Mouse (Mus musculus) hindbrain, embryonic 13.5 days (tissue): ENCODE measurements around the gene Tsga10ip. TPM values are rescaled to one million over a fixed set of nuclear protein-coding genes. Genes with fewer than 3 reads are reported as not detected.
"Not testable (repeated sequence)": the region's sequence is repeated elsewhere in the genome, so short reads cannot be mapped to it uniquely, and the experiment has no call there.

ENCODE experiments used
- ATAC-seq: fragments of 200-750 bp; cut with Nextera tagmentation; 2 replicates; pipeline ENCODE4 v1.8.0; 2017; ENCODE audit warnings: moderate TSS enrichment; ENCODE audit not compliant: low FRiP score
- H3K27ac ChIP-seq: fragments of 300-500 bp; sonication (generic); 2 replicates; pipeline ENCODE4 v1.5.1; 2015; ENCODE audit warnings: inconsistent platforms, mild to moderate bottlenecking, moderate library complexity
- H3K27me3 ChIP-seq: fragments of 300-500 bp; sonication (generic); 2 replicates; pipeline ENCODE4 v1.6.1; 2015; ENCODE audit warnings: mild to moderate bottlenecking, inconsistent platforms
- H3K36me3 ChIP-seq: fragments of 300-500 bp; sonication (generic); 2 replicates; pipeline ENCODE4 v1.6.1; 2015; ENCODE audit warnings: mild to moderate bottlenecking, inconsistent platforms
- H3K4me1 ChIP-seq: fragments of 300-500 bp; sonication (generic); replicated peaks from 2 replicates; pipeline ENCODE4 v1.6.1; 2015; ENCODE audit warnings: inconsistent platforms
- H3K4me2 ChIP-seq: fragments of 300-500 bp; sonication (generic); 2 replicates; pipeline ENCODE4 v1.6.1; 2015; ENCODE audit warnings: inconsistent platforms, mild to moderate bottlenecking, moderate library complexity
- H3K4me3 ChIP-seq: fragments of 300-500 bp; sonication (generic); 2 replicates; pipeline ENCODE4 v1.5.1; 2015; ENCODE audit warnings: mild to moderate bottlenecking, inconsistent platforms
- H3K9ac ChIP-seq: fragments of 300-500 bp; sonication (generic); 2 replicates; pipeline ENCODE4 v1.6.1; 2015; ENCODE audit warnings: mild to moderate bottlenecking, inconsistent platforms
- H3K9me3 ChIP-seq: fragments of 300-500 bp; sonication (generic); 2 replicates; pipeline ENCODE4 v1.6.1; 2016; ENCODE audit warnings: inconsistent platforms
- WGBS: fragments of 180-500 bp; shearing (Covaris S2); methylation state at CpG from one replicate; pipeline ENCODE4 v1.1.7; 2015; 5-methylcytosine and 5-hydroxymethylcytosine counted together
- polyA plus RNA-seq: library from polyadenylated mRNA; unstranded; fragments of >200 nt; fragmentation: Nextera tagmentation; extraction: Ambion mirVana; gene quantifications from 2 replicates; pipeline ENCODE4 v1.2.1, GENCODE M21; 2015

The Tsga10ip gene
- polyA plus RNA-seq, 1 experiment from 2014 or later, result 0.18 TPM

- no peaks in the 10 kb centered on the region; the same call in 1 of the 2 replicates for H3K4me1 ChIP-seq
- H3K9me3 ChIP-seq, result no peaks in the 10 kb centered on the region
- no peaks in the 10 kb centered on the region for H3K27me3 ChIP-seq
- H3K4me3 ChIP-seq, result no peak overlapping the region
- no peak overlapping the region for H3K9ac ChIP-seq
- ATAC-seq, result no peak
- H3K4me2 ChIP-seq, result no peak overlapping the region
- 87% methylated on average over 4 of the region's 4 CpGs for WGBS
- H3K36me3 ChIP-seq, result peaks cover 83% of the 10 kb centered on the region
- no peak overlapping the region for H3K27ac ChIP-seq
These were observed 28.1 kb downstream of the Tsga10ip start for GRCm38 (mm10) chr19:5374177-5374576.

- no peaks in the 10 kb centered on the region for H3K9me3 ChIP-seq
- H3K27me3 ChIP-seq, result no peaks in the 10 kb centered on the region
- no peak overlapping the region for H3K4me3 ChIP-seq
- H3K9ac ChIP-seq, result no peak overlapping the region
- peaks cover 79% of the 10 kb centered on the region for H3K36me3 ChIP-seq
- H3K4me2 ChIP-seq, result no peak overlapping the region
- 89% methylated on average over 7 of the region's 7 CpGs for WGBS
- peaks cover 11% of the 10 kb centered on the region for H3K4me1 ChIP-seq
- H3K27ac ChIP-seq, result no peak overlapping the region
- no peak for ATAC-seq
These were observed 29.6 kb downstream of the Tsga10ip start for GRCm38 (mm10) chr19:5372724-5373123.

- ATAC-seq, result no peak
- peaks cover 16% of the 10 kb centered on the region for H3K4me1 ChIP-seq
- WGBS, result 91% methylated on average over 3 of the region's 3 CpGs
- H3K4me2 ChIP-seq, result no peak overlapping the region
- no peaks in the 10 kb centered on the region for H3K9me3 ChIP-seq
- H3K27ac ChIP-seq, result no peak overlapping the region
- H3K4me3 ChIP-seq, result no peak overlapping the region
- peaks cover 63% of the 10 kb centered on the region for H3K36me3 ChIP-seq
- H3K9ac ChIP-seq, result no peak overlapping the region
- H3K27me3 ChIP-seq, result no peaks in the 10 kb centered on the region
These were observed 31.4 kb downstream of the Tsga10ip start for GRCm38 (mm10) chr19:5370932-5371331.

- 12% methylated on average over 11 of the region's 11 CpGs for WGBS
- Histone ChIP-seq H3K9ac (peak overlapping the region; percentile 88), H3K36me3 (peaks cover 64% of the 10 kb centered on the region), H3K27ac (peak overlapping the region; percentile 94), H3K27me3 (no peaks in the 10 kb centered on the region), H3K4me2 (peak overlapping the region; percentile 82), H3K9me3 (no peaks in the 10 kb centered on the region), H3K4me1 (peaks cover 26% of the 10 kb centered on the region), H3K4me3 (peak overlapping the region; percentile 91)
- ATAC-seq, result no peak
These were observed 34.9 kb downstream of the Tsga10ip start for GRCm38 (mm10) chr19:5367455-5367854.

GRCm38 (mm10) chr19:5367053-5367359, 35.3 kb downstream of the Tsga10ip start, which contains the start of gene Banf1:
TSS of gene Banf1 (minus strand) at chr19:5367168.
- peak; percentile 36; the same call in 1 of the 2 replicates for ATAC-seq
- Histone ChIP-seq H3K4me2 (peak within 1 kb of the TSS; percentile 82), H3K36me3 (peaks cover 59% of the 10 kb centered on the region), H3K9ac (peak within 1 kb of the TSS; percentile 88), H3K27ac (peak within 1 kb of the TSS; percentile 94), H3K4me3 (peak within 1 kb of the TSS; percentile 91), H3K27me3 (no peaks in the 10 kb centered on the region), H3K9me3 (no peaks in the 10 kb centered on the region), H3K4me1 (peaks cover 26% of the 10 kb centered on the region)
- under 1% methylated on average over 33 of the region's 33 CpGs for WGBS

- Histone ChIP-seq H3K9ac (peak within 1 kb of the TSS; percentile 88), H3K4me2 (peak within 1 kb of the TSS; percentile 82), H3K9me3 (no peaks in the 10 kb centered on the region), H3K27me3 (no peaks in the 10 kb centered on the region), H3K27ac (peak within 1 kb of the TSS; percentile 94), H3K4me1 (peaks cover 26% of the 10 kb centered on the region), H3K36me3 (peaks cover 53% of the 10 kb centered on the region), H3K4me3 (peak within 1 kb of the TSS; percentile 91)
- under 1% methylated on average over 84 of the region's 92 CpGs for WGBS
- peak; percentile 94 for ATAC-seq
These were observed 35.9 kb downstream of the Tsga10ip start, which contains the start of gene Eif1ad for GRCm38 (mm10) chr19:5366175-5367052. TSS of gene Eif1ad (plus strand) at chr19:5366741.

- Histone ChIP-seq H3K27me3 (no peaks in the 10 kb centered on the region), H3K36me3 (peaks cover 49% of the 10 kb centered on the region), H3K9ac (peak overlapping the region; percentile 88), H3K4me1 (peaks cover 26% of the 10 kb centered on the region), H3K4me2 (peak overlapping the region; percentile 82), H3K4me3 (peak overlapping the region; percentile 91), H3K27ac (peak overlapping the region; percentile 94), H3K9me3 (no peaks in the 10 kb centered on the region)
- ATAC-seq, result no peak
- WGBS, result 24% methylated on average over 11 of the region's 11 CpGs
These were observed 36.6 kb downstream of the Tsga10ip start for GRCm38 (mm10) chr19:5365751-5366150.

GRCm38 (mm10) chr19:5364124-5364523, 38.2 kb downstream of the Tsga10ip start:
- WGBS, result 93% methylated on average over 2 of the region's 2 CpGs

GRCm38 (mm10) chr19:5362186-5362585, 40.1 kb downstream of the Tsga10ip start:
- WGBS, result 80% methylated on average over 2 of the region's 2 CpGs
- Histone ChIP-seq H3K36me3 (peaks cover 23% of the 10 kb centered on the region), H3K9ac (no peak overlapping the region), H3K4me1 (peaks cover 12% of the 10 kb centered on the region), H3K4me3 (no peak overlapping the region), H3K27me3 (no peaks in the 10 kb centered on the region), H3K4me2 (no peak overlapping the region), H3K9me3 (no peaks in the 10 kb centered on the region), H3K27ac (no peak overlapping the region)
- ATAC-seq, result no peak

More at GRCm38 (mm10) chr19:5364124-5364523, 38.2 kb downstream of the Tsga10ip start:
- peaks cover 26% of the 10 kb centered on the region for H3K4me1 ChIP-seq
- no peak for ATAC-seq
- H3K9ac ChIP-seq, result no peak overlapping the region
- no peak overlapping the region for H3K4me2 ChIP-seq
- peaks cover 33% of the 10 kb centered on the region for H3K36me3 ChIP-seq
- H3K4me3 ChIP-seq, result no peak overlapping the region
- no peaks in the 10 kb centered on the region for H3K9me3 ChIP-seq
- H3K27ac ChIP-seq, result no peak overlapping the region
- no peaks in the 10 kb centered on the region for H3K27me3 ChIP-seq

GRCm38 (mm10) chr19:5356080-5356479, 46.2 kb downstream of the Tsga10ip start:
- H3K27me3 ChIP-seq, result no peaks in the 10 kb centered on the region
- WGBS, result no CpG with 5 or more reads among the region's 1 CpGs

GRCm38 (mm10) chr19:5353609-5354008, 48.7 kb downstream of the Tsga10ip start:
- 89% methylated on average over 2 of the region's 2 CpGs for WGBS
- Histone ChIP-seq H3K4me3 (no peak overlapping the region), H3K27me3 (peaks cover 6% of the 10 kb centered on the region; the same call in 1 of the 2 replicates), H3K4me1 (peaks cover 6% of the 10 kb centered on the region), H3K9me3 (no peaks in the 10 kb centered on the region), H3K9ac (no peak overlapping the region), H3K27ac (no peak overlapping the region), H3K36me3 (no peaks in the 10 kb centered on the region), H3K4me2 (no peak overlapping the region)
- no peak for ATAC-seq

More at GRCm38 (mm10) chr19:5356080-5356479, 46.2 kb downstream of the Tsga10ip start:
- Histone ChIP-seq H3K36me3 (no peaks in the 10 kb centered on the region), H3K27ac (no peak overlapping the region), H3K4me2 (no peak overlapping the region), H3K9me3 (no peaks in the 10 kb centered on the region), H3K4me1 (no peaks in the 10 kb centered on the region), H3K9ac (no peak overlapping the region), H3K4me3 (no peak overlapping the region)
- no peak for ATAC-seq

- ATAC-seq, H3K4me1 ChIP-seq, H3K36me3 ChIP-seq, H3K27ac ChIP-seq, H3K27me3 ChIP-seq, H3K9me3 ChIP-seq: not testable (repeated sequence)
- peak within 1 kb of the TSS; percentile 79 for H3K9ac ChIP-seq
- 63% methylated on average over 6 of the region's 6 CpGs for WGBS
- peak within 1 kb of the TSS; percentile 42 for H3K4me3 ChIP-seq
- H3K4me2 ChIP-seq, result peak within 1 kb of the TSS; percentile 73
These were observed 52.8 kb downstream of the Tsga10ip start, which contains the start of gene Cst6 for GRCm38 (mm10) chr19:5349502-5349873. TSS of gene Cst6 (minus strand) at chr19:5349574.
